Mouse (Mus musculus): ENCODE data around the gene Rptor.

Rptor gene

GRCm38 (mm10) chr11:119754459-119754858 lies 151.8 kb downstream of the Rptor start:
- no peak for DNase-seq

- no peak for DNase-seq
Measured at GRCm38 (mm10) chr11:119758214-119758613, 155.5 kb downstream of the Rptor start.

- DNase-seq: no peak
Measured at GRCm38 (mm10) chr11:119758705-119759327, 156.1 kb downstream of the Rptor start.

GRCm38 (mm10) chr11:119762911-119763310 lies 160.2 kb downstream of the Rptor start:
- no peak for DNase-seq

GRCm38 (mm10) chr11:119766023-119766422 lies 163.3 kb downstream of the Rptor start:
- no peak for DNase-seq

GRCm38 (mm10) chr11:119766782-119767459 lies 164.2 kb downstream of the Rptor start:
- DNase-seq: no peak

GRCm38 (mm10) chr11:119767525-119767924 lies 164.8 kb downstream of the Rptor start:
- DNase-seq: no peak

- DNase-seq: no peak
Measured at GRCm38 (mm10) chr11:119768511-119768910, 165.8 kb downstream of the Rptor start.

GRCm38 (mm10) chr11:119769666-119770065 lies 167.0 kb downstream of the Rptor start:
- DNase-seq: no peak

GRCm38 (mm10) chr11:119770985-119771384 lies 168.3 kb downstream of the Rptor start:
- no peak for DNase-seq

- peak; percentile 14 to 34 for DNase-seq
Measured at GRCm38 (mm10) chr11:119772896-119773295, 170.2 kb downstream of the Rptor start.

GRCm38 (mm10) chr11:119775076-119775760 lies 172.5 kb downstream of the Rptor start:
- DNase-seq: no peak

- no peak for DNase-seq
Measured at GRCm38 (mm10) chr11:119777236-119777635, 174.5 kb downstream of the Rptor start.

- DNase-seq: no peak
Measured at GRCm38 (mm10) chr11:119777872-119778271, 175.2 kb downstream of the Rptor start.

- DNase-seq: no peak
Measured at GRCm38 (mm10) chr11:119780290-119780689, 177.6 kb downstream of the Rptor start.

GRCm38 (mm10) chr11:119781165-119781564 lies 178.5 kb downstream of the Rptor start:
- no peak for DNase-seq

- no peak for DNase-seq
Measured at GRCm38 (mm10) chr11:119781726-119782125, 179.0 kb downstream of the Rptor start.

- no peak for DNase-seq
Measured at GRCm38 (mm10) chr11:119783653-119784052, 180.9 kb downstream of the Rptor start.

- no peak for DNase-seq
Measured at GRCm38 (mm10) chr11:119784672-119785341, 182.1 kb downstream of the Rptor start.

GRCm38 (mm10) chr11:119785661-119786384 lies 183.1 kb downstream of the Rptor start:
- no peak for DNase-seq

- DNase-seq: peak in 1 of 2 experiments; percentile 29
Measured at GRCm38 (mm10) chr11:119786385-119786880, 183.7 kb downstream of the Rptor start.

GRCm38 (mm10) chr11:119788488-119788887 lies 185.8 kb downstream of the Rptor start:
- no peak for DNase-seq
